Mouse (Mus musculus): ENCODE measurements around the gene Vmp1. TPM values are rescaled to one million over a fixed set of nuclear protein-coding genes. Genes with fewer than 3 reads are reported as not detected.

Vmp1 gene
- total RNA-seq, 4 experiments from 2014 or later = 97.5 to 125 (median 114) TPM

DNA sequence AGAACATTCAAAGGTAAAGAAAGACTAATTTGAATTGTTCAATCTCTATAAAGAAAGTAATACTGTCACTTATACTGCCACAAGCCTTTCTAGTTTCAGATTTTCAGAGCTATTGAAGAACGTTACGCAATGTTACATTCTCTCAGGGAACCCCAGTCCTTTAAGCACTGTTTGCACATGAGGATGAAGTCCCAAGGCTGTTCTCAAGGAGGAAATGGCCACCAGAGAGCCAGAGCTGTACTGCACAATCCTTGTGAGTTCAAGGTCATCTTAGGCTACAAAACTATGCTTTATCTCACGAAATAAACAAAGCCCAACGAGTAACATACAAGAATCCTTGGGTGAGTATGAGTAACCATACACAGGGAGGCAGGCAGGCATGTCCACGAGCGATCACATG, 49.2 kb downstream of the Vmp1 start:
- no peak for DNase-seq (ENCODE audit: low spot score in 2 of 2)

DNA sequence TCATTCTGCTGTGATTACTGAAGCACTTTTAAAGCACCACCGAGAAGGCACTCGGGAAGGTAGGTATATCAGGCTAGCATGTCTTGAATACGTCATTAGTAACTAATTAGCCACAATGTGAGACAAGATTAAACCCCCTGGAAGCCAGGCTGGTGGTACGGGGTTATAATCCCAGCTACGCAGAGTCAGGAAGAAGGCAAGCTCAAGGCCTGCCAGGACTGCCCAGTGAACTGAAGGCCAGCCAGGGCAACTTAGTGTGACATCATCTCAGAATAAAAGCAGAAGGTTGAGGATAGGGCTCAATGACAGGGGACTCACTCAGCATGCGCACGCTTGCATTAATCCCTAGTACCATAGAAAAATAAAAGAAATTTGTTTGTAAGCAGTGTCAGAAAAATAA, 53.7 kb downstream of the Vmp1 start:
- no peak for DNase-seq (ENCODE audit: low spot score in 2 of 2)

GRCm38 (mm10) chr11:86629445-86629844, 54.2 kb downstream of the Vmp1 start:
- DNase-seq (ENCODE audit: low spot score in 2 of 2) = no peak

DNA sequence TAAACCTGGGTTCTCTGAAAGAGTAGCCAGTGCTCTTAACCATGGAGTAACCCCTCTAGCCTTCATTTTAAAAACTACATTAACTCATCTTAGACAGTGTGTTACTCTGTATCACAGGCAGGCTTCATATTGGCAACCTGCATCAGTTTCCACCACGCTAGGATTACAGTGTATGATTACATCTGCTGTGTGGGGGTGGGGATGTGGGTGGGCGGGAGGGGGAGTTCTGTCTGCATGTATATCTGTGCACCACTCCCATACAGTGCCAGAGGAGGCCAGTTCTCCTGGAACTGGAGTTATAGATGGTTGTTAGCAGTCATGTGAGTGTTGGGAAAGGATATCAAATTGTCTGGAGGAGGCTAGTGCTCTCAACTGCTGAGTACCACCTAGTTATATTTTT, 55.2 kb downstream of the Vmp1 start:
- no peak for DNase-seq (ENCODE audit: low spot score in 2 of 2)

- DNase-seq (ENCODE audit: low spot score in 2 of 2) = no peak
These were observed 56.0 kb downstream of the Vmp1 start for GRCm38 (mm10) chr11:86627649-86628048.

GRCm38 (mm10) chr11:86626714-86627113, 56.9 kb downstream of the Vmp1 start:
- no peak for DNase-seq (ENCODE audit: low spot score in 2 of 2)

DNA sequence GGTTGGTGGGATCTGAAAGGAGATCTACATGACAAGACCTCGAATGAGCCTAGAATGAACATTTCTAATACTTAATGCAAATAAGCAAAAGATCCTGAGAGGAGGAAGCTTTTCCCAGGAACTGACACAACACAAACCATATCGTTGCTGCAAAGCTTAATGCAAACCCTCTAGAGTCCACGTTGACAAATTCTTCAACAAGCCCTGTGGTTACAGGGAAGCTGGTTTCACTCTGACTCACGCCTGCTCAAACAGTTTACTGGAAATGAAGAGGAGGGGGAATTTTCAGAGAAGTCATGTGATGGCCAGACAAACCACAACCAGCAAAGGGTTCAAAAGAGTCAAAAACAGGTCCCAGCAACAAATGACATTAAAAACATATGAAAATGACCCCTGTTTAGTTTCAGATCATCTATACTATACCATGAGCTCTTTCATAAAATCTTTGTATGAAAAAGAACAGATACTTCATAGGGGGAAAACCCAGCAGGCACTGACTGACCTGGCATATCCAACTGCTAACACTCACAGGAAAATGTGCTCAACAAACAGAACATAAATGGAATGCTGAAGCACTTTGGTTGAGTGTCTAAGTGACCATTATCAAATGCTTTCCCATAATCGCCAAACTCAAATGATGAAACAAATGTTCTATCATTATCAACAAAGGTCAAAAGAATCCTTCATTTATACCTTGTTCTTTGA, 59.2 kb downstream of the Vmp1 start:
- no peak for DNase-seq (ENCODE audit: low spot score in 2 of 2)

DNA sequence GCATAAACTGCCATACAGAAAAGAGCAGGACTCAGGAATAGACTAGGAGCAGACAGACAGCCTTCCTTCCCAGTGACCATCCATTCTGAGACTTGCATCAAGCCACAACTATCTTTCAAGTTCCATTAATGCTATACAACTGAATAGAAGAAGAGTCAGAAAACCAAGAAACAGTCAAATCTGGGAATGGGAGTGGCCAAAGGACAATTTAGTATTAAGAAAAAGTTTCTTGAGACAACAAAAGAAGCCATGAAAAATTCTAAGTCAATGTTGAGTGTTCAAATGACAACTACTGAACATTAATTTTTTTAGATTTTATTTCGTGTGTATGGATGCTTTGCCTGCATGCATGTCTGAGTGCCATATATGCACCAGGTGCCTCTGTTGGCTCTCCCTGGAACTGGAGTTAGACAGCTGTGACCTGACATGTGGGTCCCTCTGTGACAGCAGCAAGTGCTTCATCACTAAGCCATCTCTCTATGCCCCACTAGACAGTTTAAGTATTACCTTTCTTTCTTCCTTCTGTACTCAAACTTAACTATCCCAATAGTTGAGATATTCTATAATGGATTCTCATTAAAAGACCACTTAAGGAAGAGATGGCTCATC, 60.1 kb downstream of the Vmp1 start:
- no peak for DNase-seq (ENCODE audit: low spot score in 2 of 2)

GRCm38 (mm10) chr11:86622191-86622912, 61.3 kb downstream of the Vmp1 start:
- DNase-seq (ENCODE audit: low spot score in 2 of 2) = no peak

DNA sequence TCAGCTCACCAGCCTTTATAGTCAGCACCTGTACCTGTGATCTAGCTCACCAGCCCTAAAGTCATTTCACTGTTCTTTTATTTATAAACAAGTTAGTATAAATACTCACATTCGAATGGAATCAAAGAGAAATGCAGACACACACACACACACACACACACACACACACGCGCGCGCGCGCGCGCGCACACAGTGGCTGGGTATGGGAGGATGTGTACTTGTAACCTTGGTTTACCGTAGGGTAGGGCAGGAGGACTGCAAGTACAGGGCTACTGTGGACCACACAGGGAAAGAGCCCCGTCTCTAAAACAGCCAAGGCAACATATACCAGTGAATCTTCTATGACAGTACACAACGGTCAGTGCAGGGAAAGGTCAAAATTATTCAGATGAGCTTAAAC, 62.5 kb downstream of the Vmp1 start:
- no peak for DNase-seq (ENCODE audit: low spot score in 2 of 2)

GRCm38 (mm10) chr11:86618548-86619335, 64.9 kb downstream of the Vmp1 start:
- DNase-seq (ENCODE audit: low spot score in 2 of 2) = no peak

GRCm38 (mm10) chr11:86614607-86615006, 69.0 kb downstream of the Vmp1 start:
- DNase-seq (ENCODE audit: low spot score in 2 of 2) = no peak

DNA sequence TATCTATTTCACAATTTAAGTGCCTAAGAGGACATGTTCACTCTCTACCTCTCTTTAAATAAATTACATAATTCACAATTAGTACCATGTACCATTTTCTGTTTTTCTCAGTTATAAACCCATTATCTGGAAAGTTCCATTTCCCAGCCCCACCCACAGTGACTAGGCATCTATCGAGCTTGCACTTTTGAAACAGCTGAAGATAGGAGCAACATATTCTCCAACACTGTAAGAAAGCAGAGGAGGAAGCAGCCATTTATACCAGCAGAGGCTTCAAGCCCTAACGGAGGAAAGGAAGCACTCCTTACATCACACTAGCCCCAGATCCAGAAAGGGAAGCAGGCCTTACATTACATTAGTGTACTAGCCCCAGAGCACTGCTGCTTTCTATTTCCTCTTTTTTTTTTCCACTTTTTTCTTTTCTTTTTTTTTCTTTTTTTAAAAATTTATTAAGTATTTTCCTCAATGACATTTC, 69.5 kb downstream of the Vmp1 start:
- no peak for DNase-seq (ENCODE audit: low spot score in 2 of 2)

- DNase-seq (ENCODE audit: low spot score in 2 of 2) = no peak
These were observed 71.6 kb downstream of the Vmp1 start for GRCm38 (mm10) chr11:86611991-86612390.

- no peak for DNase-seq (ENCODE audit: low spot score in 2 of 2)
These were observed 73.4 kb downstream of the Vmp1 start for GRCm38 (mm10) chr11:86610239-86610638.

DNA sequence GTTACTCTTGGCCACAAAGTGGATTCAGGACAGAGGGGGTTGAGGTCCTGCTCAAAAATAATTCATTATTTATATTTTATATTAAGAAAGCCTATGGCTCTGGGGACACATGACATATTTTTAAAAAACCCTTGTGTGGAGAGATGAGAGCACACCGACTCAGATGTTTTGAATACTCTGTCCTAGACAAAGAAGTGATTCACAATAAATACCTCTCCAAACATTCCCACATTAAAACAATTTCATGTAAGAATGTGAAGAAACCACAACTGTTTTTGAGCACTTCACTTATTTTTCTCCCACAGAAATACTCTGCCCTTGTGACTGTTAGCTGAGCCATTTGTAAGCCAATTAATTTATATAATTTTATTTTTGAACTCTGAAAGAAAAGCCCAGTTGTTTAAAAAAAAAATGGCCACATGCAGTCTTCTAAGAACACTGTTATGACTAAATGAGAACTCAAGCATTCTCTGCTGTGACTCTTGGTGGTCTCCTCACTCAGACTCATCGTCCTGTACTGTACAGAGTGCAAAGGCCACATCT, 75.8 kb downstream of the Vmp1 start:
- DNase-seq (ENCODE audit: low spot score in 2 of 2) = no peak

GRCm38 (mm10) chr11:86606621-86607339, 76.9 kb downstream of the Vmp1 start:
- no peak for DNase-seq (ENCODE audit: low spot score in 2 of 2)

- no peak for DNase-seq (ENCODE audit: low spot score in 2 of 2)
These were observed 78.7 kb downstream of the Vmp1 start for GRCm38 (mm10) chr11:86604732-86605520.

DNA sequence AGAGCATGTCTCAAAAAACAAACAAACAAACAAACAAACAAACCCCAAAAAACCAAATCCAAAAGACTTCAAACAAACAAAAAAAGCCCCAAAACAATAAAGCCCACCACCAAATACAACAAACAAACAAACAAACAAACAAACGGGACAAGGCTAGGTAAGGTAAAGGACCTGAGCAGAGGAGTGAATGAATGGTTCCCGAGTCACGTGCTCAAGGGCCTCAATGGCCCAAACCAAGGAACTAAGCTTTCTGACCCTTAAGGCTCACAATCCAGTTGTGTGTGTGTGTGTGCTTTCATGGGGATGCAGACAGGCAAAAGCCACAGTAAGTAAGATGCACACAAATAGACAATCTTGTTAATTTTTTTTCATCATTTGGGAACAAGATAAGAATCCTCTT, 79.3 kb downstream of the Vmp1 start:
- DNase-seq (ENCODE audit: low spot score in 2 of 2) = no peak

GRCm38 (mm10) chr11:86603719-86604118, 79.9 kb downstream of the Vmp1 start:
- no peak for DNase-seq (ENCODE audit: low spot score in 2 of 2)
